Mouse (Mus musculus) heart, embryonic 16.5 days (tissue): ENCODE results near the gene Thtpa. TPM values are rescaled to one million over a fixed set of nuclear protein-coding genes. Genes with fewer than 3 reads are reported as not detected.

Experiments used
- ATAC-seq: fragments of 200-750 bp; cut with Nextera tagmentation; replicated peaks from 2 replicates; pipeline ENCODE4 v1.8.0; 2017; ENCODE audit warnings: moderate number of reproducible peaks; ENCODE audit not compliant: insufficient read depth, low FRiP score; ENCODE audit errors: extremely low read depth
- H3K27ac ChIP-seq: fragments of 300-500 bp; sonication (generic); 2 replicates; pipeline ENCODE4 v1.5.1; 2014; ENCODE audit warnings: mild to moderate bottlenecking, low read length, control low read depth, moderate library complexity
- H3K27me3 ChIP-seq: fragments of 300-500 bp; sonication (generic); 2 replicates; pipeline ENCODE4 v1.6.1; 2014; ENCODE audit warnings: low read length, mixed read lengths; ENCODE audit not compliant: control insufficient read depth, insufficient read depth
- H3K36me3 ChIP-seq: fragments of 300-500 bp; sonication (generic); 2 replicates; pipeline ENCODE4 v1.6.1; 2014; ENCODE audit not compliant: control insufficient read depth, insufficient read depth
- H3K4me1 ChIP-seq: fragments of 300-500 bp; sonication (generic); 2 replicates; pipeline ENCODE4 v1.6.1; 2014; ENCODE audit warnings: low read length, mixed read lengths; ENCODE audit not compliant: control insufficient read depth, insufficient read depth
- H3K4me2 ChIP-seq: fragments of 300-500 bp; sonication (generic); 2 replicates; pipeline ENCODE4 v1.6.1; 2014; ENCODE audit warnings: low read depth, mild to moderate bottlenecking, control low read depth, low read length
- H3K4me3 ChIP-seq: fragments of 300-500 bp; sonication (generic); 2 replicates; pipeline ENCODE4 v1.5.1; 2014; ENCODE audit warnings: mild to moderate bottlenecking, control low read depth, low read length
- H3K9ac ChIP-seq: fragments of 300-500 bp; sonication (generic); 2 replicates; pipeline ENCODE4 v1.6.1; 2014; ENCODE audit warnings: low read length, control low read depth
- H3K9me3 ChIP-seq: fragments of 300-500 bp; sonication (generic); replicated peaks from 2 replicates; pipeline ENCODE4 v1.6.1; 2016; ENCODE audit warnings: low read length; ENCODE audit not compliant: control insufficient read depth
- WGBS: fragments of 180-500 bp; shearing (Covaris S2); extraction: QIAGEN DNeasy Blood & Tissue Kit; methylation state at CpG from one replicate; pipeline ENCODE4 v1.1.7; 2014; 5-methylcytosine and 5-hydroxymethylcytosine counted together
- polyA plus RNA-seq: library from polyadenylated mRNA; unstranded; fragments of >200 nt; fragmentation: Nextera tagmentation; extraction: Ambion mirVana; gene quantifications from 2 replicates; pipeline ENCODE4 v1.2.1, GENCODE M21; 2015

The Thtpa gene
- polyA plus RNA-seq, 1 experiment from 2014 or later: 16.9 TPM

DNA sequence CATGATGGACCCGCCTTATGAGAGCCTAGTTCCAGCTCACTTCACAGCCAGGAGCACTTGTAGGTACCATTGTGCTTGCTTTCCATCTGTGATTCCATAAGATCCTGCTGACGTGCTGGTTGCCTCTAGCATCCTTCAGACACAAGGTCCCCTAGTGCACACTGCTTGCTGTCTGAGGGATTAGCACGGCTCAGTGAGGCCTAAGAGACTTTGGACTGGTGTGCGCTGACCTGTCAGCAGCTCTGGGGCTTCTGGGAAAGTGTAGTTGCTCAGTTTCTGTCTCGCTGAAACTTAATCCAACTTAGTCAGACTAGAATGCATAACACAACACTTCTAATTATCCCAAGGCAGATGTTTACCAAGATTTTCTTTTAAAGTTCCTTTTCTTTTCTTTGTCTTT, 34.7 kb upstream of the Thtpa start:
- Histone ChIP-seq H3K4me1 (peaks cover 20% of the 10 kb centered on the region), H3K9ac (no peak overlapping the region), H3K4me3 (no peak overlapping the region), H3K9me3 (no peaks in the 10 kb centered on the region), H3K27ac (no peak overlapping the region), H3K4me2 (no peak overlapping the region), H3K36me3 (no peaks in the 10 kb centered on the region), H3K27me3 (peaks cover 6% of the 10 kb centered on the region; the same call in 1 of the 2 replicates)
- no peak for ATAC-seq
- 59% methylated on average over 5 of the region's 5 CpGs for WGBS

DNA sequence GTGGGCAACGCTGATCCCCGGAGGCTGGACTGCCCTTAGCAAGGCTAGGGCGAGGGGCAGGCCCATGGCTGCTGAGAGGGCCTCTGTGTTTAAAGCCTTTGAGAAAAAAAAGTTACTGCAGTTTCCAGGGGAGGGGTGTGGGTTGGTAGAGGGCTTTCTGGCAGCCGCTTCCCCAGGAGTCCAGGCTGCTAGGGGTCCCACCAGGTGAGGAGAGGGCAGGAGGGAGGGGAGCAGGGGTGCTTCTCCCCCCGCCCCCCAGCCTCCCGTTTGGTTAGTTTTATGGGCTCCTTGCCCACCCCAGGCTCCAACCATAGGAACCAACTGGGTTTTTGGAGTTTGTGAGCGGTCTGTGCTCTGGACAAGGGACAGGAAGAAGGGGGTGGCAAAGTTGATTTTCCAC, 32.7 kb upstream of the Thtpa start:
- no peak for ATAC-seq
- no peak overlapping the region for H3K27ac ChIP-seq
- no peak overlapping the region for H3K9ac ChIP-seq
- no peaks in the 10 kb centered on the region for H3K36me3 ChIP-seq
- no peak overlapping the region for H3K4me3 ChIP-seq
- peaks cover 16% of the 10 kb centered on the region for H3K4me1 ChIP-seq
- H3K9me3 ChIP-seq: no peaks in the 10 kb centered on the region
- H3K27me3 ChIP-seq: peaks cover 3% of the 10 kb centered on the region; the same call in 1 of the 2 replicates
- no peak overlapping the region for H3K4me2 ChIP-seq
- WGBS: 64% methylated on average over 7 of the region's 7 CpGs

DNA sequence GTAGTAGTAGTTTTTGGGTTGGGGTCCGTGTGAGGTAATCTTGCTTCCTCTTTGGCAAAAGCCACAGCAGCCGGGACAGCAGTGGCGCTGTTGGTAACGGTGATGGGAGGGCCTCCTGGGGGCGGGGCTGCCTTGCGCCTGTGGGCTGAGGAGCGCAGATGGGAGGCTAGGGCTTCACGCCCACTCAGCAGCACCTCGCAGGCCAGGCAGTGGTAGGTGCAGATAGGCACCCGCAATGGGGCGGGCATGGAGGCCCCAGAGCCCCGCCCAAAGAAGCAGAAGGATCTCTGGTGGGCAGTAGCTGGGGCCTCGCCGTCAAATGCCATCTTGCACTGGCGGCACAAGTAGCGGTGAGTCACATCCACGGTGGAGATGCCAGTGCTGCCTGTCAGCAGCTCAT, 32.0 kb upstream of the Thtpa start:
- ATAC-seq: peak; percentile 80
- peak overlapping the region; percentile 10; the same call in 1 of the 2 replicates for H3K4me3 ChIP-seq
- H3K27ac ChIP-seq: no peak overlapping the region

DNA sequence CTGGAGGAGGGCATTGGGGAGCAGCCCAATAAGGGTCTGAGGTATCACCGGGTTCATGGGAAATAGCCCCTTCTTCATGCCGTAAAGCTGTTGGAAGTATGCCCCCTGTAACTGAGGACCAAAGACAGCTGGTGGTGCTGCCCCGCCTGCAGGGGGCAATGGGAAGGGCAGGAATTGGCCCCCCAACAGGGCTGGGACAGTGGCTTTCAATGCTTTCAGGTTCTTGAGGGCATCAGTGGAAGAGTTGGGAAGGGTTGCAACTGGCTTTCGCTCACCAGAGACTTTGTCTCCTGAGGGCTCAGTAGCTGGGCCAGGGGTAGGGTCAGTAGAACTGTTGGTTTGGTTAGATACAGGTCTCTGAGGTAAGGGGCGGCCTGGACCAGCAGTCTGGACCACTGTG, 31.5 kb upstream of the Thtpa start:
- H3K27me3 ChIP-seq: peaks cover 3% of the 10 kb centered on the region; the same call in 1 of the 2 replicates
- peak overlapping the region; percentile 10; the same call in 1 of the 2 replicates for H3K4me3 ChIP-seq
- H3K36me3 ChIP-seq: no peaks in the 10 kb centered on the region
- 80% methylated on average over 5 of the region's 5 CpGs for WGBS
- H3K27ac ChIP-seq: no peak overlapping the region
- no peak overlapping the region for H3K9ac ChIP-seq
- no peaks in the 10 kb centered on the region for H3K9me3 ChIP-seq
- peaks cover 16% of the 10 kb centered on the region for H3K4me1 ChIP-seq
- peak overlapping the region; percentile 55 for H3K4me2 ChIP-seq
- no peak for ATAC-seq

More for the DNA sequence above, 32.0 kb upstream of the Thtpa start:
- Histone ChIP-seq H3K27me3 (peaks cover 3% of the 10 kb centered on the region; the same call in 1 of the 2 replicates), H3K4me1 (peaks cover 16% of the 10 kb centered on the region), H3K4me2 (peak overlapping the region; percentile 55), H3K9me3 (no peaks in the 10 kb centered on the region), H3K9ac (0 out of 2 replicates have a peak overlapping the region, but pooled peaks have one; percentile 7), H3K36me3 (no peaks in the 10 kb centered on the region)
- WGBS: 10% methylated on average over 17 of the region's 17 CpGs

DNA sequence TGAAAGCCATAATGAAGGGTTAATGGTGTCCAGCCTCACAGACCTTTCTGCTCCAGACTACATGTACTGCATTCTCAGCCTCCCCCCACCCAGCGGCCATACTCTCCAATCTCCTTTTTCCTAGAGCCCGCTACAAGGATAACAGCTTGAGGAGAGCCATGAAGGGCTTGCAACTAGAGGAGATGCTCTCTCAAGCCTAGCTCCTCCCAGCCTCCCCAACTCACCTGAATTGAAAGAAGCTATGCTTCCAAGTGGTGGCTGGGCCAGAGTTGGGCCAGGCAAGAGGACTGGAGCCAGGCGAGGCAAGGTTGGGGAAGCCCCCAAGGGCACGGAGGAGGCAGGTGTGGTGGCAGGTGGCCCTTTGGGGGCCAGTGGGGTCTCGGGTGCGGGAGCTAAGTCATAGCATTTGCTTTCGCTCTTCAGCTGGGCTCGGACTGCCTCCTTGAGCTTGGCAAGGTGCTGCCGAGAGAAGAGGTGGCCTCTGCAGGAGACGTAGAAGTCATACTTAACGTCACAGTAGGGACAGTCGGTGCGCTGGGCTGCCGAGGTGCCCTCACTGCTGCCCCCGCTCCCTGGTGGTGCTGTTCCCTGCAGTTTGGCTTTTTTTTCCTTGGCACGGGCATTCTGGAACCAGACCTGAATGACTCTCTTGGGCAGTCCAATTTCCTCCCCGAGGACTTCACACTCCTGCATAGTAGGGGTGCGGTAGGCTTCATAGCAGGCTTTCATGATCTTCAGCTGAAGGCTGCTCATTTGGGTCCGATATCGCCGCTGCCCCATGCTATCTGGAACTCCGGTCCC, 30.8 kb upstream of the Thtpa start:
- Histone ChIP-seq H3K27ac (no peak overlapping the region), H3K4me1 (peaks cover 16% of the 10 kb centered on the region), H3K9me3 (no peaks in the 10 kb centered on the region), H3K36me3 (no peaks in the 10 kb centered on the region), H3K4me3 (no peak overlapping the region), H3K4me2 (no peak overlapping the region), H3K27me3 (peaks cover 3% of the 10 kb centered on the region; the same call in 1 of the 2 replicates), H3K9ac (no peak overlapping the region)
- no peak for ATAC-seq
- WGBS: 81% methylated on average over 22 of the region's 22 CpGs

DNA sequence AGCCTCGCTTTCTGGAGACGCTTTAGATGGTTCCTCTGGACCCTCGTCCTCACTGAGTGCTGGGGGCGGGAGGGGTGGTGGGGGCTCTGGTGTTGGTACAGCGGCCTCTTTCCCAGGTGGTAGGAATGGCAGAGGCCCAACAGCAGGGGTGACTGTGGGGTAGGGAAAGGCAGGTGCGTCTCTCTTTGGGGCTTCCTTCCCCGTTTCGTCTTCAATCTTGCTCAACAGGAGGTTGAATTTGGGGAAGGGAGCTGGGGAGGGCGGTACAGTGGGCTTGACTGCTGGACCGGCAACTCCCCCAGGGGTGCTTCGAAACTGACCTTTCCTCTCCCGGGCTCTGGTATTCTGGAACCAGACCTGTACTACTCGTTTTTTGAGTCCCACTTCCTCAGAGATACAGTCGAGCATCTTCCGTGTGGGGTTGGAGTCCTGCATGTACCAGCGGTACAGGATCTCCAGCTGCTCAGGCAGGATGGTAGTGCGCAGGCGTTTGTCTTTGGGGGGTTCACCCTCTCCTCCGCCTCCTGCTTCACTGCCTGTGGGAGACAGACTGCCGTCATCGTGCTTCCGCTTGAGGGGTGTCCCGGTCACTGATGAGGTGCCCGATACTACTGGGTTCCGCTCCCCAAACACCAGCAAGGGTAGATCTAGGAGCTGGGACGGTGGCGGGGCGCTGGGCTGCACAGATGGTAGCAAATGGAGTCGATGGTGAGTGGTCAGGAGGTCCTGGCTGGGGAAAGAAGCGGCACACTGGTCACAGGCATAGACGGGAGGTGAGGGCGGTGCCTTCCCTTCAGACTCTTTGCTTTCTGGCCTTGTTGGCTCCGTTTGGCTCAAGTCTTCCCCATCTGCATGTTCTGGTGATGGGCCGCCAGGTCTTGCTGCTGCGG, 29.9 kb upstream of the Thtpa start:
- H3K4me3 ChIP-seq: no peak overlapping the region

DNA sequence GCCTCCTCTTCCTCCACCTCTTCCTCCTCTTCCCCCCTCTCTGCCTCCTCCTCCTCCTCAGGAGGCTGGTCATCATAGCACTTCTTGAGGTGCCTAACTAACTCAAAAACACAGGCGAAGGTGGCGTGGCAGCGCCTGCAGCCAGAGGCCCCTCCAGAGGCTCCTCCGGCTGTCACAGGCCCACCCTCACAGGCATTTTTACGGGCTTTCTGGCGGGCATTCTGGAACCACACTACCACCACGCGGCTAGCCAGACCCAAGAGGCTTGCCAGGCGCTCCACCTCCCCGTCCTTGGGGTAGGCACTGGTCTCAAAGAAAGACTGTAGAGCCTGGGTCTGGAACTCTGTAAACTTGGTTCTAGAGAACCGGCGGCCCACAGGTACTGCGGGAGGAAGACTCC, 29.2 kb upstream of the Thtpa start:
- no peaks in the 10 kb centered on the region for H3K9me3 ChIP-seq
- 82% methylated on average over 13 of the region's 13 CpGs for WGBS
- H3K36me3 ChIP-seq: no peaks in the 10 kb centered on the region
- H3K27me3 ChIP-seq: peaks cover 3% of the 10 kb centered on the region; the same call in 1 of the 2 replicates
- H3K27ac ChIP-seq: no peak overlapping the region
- H3K4me1 ChIP-seq: peaks cover 8% of the 10 kb centered on the region
- no peak overlapping the region for H3K4me3 ChIP-seq
- H3K9ac ChIP-seq: no peak overlapping the region
- H3K4me2 ChIP-seq: no peak overlapping the region
- ATAC-seq: no peak

More for the DNA sequence above, 29.9 kb upstream of the Thtpa start:
- Histone ChIP-seq H3K9me3 (no peaks in the 10 kb centered on the region), H3K27ac (no peak overlapping the region), H3K4me1 (peaks cover 11% of the 10 kb centered on the region), H3K27me3 (peaks cover 3% of the 10 kb centered on the region; the same call in 1 of the 2 replicates), H3K9ac (no peak overlapping the region), H3K4me2 (no peak overlapping the region), H3K36me3 (no peaks in the 10 kb centered on the region)
- no peak for ATAC-seq
- 65% methylated on average over 35 of the region's 35 CpGs for WGBS

DNA sequence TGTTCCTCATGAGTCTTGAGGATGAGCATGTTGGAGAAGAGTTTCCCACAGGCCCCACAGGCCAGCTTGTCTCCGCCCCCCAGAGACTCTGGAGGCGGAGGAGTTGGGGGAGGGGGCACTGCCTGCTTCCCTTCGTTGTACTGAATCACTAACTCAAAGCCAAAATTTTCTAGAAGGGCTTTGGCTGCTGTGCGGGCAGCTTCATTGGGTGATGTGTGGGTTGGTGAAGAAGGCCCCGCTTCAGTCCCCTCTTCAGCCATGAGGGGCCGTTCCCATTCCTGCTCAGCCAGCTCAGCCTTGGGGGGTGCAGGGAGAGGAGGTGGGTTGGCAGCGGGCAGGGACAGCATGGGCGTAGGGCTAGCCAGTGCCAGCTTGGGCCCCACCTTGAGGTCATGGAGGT, 28.5 kb upstream of the Thtpa start:
- no peak overlapping the region for H3K27ac ChIP-seq
- no peaks in the 10 kb centered on the region for H3K9me3 ChIP-seq
- no peak overlapping the region for H3K4me3 ChIP-seq
- H3K4me2 ChIP-seq: no peak overlapping the region
- peaks cover 8% of the 10 kb centered on the region for H3K4me1 ChIP-seq
- peaks cover 3% of the 10 kb centered on the region; the same call in 1 of the 2 replicates for H3K27me3 ChIP-seq
- 87% methylated on average over 8 of the region's 8 CpGs for WGBS
- no peak overlapping the region for H3K9ac ChIP-seq
- no peaks in the 10 kb centered on the region for H3K36me3 ChIP-seq
- ATAC-seq: no peak
